Mouse (Mus musculus): ENCODE data around the gene Ptprk. TPM values are rescaled to one million over a fixed set of nuclear protein-coding genes. Genes with fewer than 3 reads are reported as not detected.
A peak's percentile ranks its signal among the peaks of the same experiment; 100 is the strongest.

The Ptprk gene
- 2.9 and 3.0 TPM in 2 replicates for polyA plus RNA-seq (2012; rRNA removed)
- polyA plus RNA-seq (2014; fragmentation: Nextera tagmentation; extraction: Ambion mirVana), result 3.3 and 3.9 TPM in 2 replicates

DNA sequence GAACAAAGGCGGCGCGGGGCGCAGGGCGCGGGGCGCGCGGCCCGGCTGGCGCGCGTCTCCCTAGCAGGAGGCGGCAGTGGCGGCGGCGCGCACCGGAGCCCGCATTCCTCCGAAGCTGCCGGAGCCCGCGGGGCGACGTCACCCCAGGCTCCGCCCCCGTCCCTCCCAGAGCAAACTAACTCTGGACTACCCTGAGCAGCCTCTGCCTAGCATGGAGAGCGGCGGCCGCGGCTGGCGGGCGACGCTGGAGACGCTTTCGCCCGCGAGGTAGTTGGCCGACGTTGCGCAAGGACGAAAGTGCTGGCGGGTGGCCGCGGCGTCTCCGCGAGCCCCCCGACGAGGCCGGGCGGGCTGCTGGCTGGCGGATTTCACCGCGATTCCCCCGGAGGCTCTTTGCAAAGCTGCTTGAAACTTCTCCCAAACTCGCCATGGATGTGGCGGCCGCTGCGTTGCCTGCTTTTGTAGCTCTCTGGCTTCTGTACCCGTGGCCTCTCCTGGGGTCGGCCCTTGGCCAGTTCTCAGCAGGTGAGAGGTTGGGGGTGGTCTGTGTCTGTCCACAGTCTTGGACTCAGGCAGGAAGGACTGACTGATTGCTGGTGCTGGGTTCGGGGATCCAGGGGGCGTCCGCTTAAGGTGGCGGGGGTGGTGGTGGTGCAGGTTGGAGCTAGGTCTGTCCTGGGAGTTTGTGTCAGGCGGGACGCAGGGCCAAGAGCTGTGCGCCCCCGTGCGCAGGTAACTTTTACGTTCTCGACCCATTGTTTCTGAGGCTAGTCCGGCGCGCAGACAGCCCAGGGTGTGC, at the start of gene Ptprk:
Gene Ptprk (plus strand): TSS at position 168 of the 799 bp plus-strand sequence.
- Histone ChIP-seq H3K27ac (no peak within 1 kb of the TSS), H3K4me1 (replicated peaks; ENCODE audit: control insufficient read depth in 2 of 2, insufficient read depth in 2 of 2, low read length in 1 of 2) (no peaks in the 10 kb centered on the region), H3K4me2 (ENCODE audit: low read depth) (peak within 1 kb of the TSS; percentile 48), H3K9ac (replicated peaks) (peak within 1 kb of the TSS; percentile 53), H3K27me3 (ENCODE audit: control insufficient read depth, insufficient read depth, low read length) (peaks cover 26% of the 10 kb centered on the region), H3K4me3 (ENCODE audit: insufficient read depth in 1 of 2, low read depth in 2 of 2, low read length in 2 of 2) (peak within 1 kb of the TSS; percentile 57 to 71), H3K36me3 (replicated peaks; ENCODE audit: control insufficient read depth, insufficient read depth, low read depth) (no peaks in the 10 kb centered on the region), H3K9me3 (ENCODE audit: control insufficient read depth, low read length) (no peaks in the 10 kb centered on the region)
- under 1% methylated on average over 77 of the region's 77 CpGs for WGBS (ENCODE audit: insufficient replicate concordance)
- DNase-seq (ENCODE audit: low read depth in 3 of 3, low spot score in 3 of 3) (peak; percentile 27 to 40 (median 40)), ATAC-seq (ENCODE audit: insufficient read depth) (peak; percentile 90)
- no peak for TF ChIP-seq CTCF (IDR thresholded peaks at IDR 0.05; ENCODE audit: low read depth)
- TF ChIP-seq EP300 (IDR thresholded peaks at IDR 0.05; ENCODE audit: low read depth), result no peak

DNA sequence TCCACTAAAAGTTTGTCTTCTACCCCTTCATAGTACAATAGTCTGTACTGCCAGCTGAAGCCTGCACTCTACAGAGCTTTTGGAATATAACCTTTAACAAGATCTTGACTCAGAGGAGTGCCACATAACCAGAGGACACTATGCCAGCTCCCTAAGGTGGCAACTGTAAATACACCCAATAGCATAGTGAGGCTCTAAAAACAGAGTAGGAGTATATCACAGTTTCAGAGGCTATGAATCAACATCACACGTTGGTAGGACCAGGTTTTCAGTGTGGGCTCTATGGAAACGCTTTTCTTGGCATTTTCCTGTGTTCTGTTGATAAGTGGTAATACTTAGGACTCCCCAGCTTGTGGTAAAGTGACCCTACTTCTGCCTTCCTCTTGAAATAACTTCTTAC, 46.8 kb upstream of the Ptprk start:
- DNase-seq (ENCODE audit: low read depth in 3 of 3, low spot score in 3 of 3) (no peak), ATAC-seq (ENCODE audit: insufficient read depth) (no peak)
- Histone ChIP-seq H3K9ac (replicated peaks) (no peak overlapping the region), H3K36me3 (replicated peaks; ENCODE audit: control insufficient read depth, insufficient read depth, low read depth) (no peaks in the 10 kb centered on the region), H3K27ac (no peak overlapping the region), H3K4me1 (replicated peaks; ENCODE audit: control insufficient read depth in 2 of 2, insufficient read depth in 2 of 2, low read length in 1 of 2) (no peaks in the 10 kb centered on the region), H3K4me3 (ENCODE audit: insufficient read depth in 1 of 2, low read depth in 2 of 2, low read length in 2 of 2) (no peak overlapping the region), H3K27me3 (ENCODE audit: control insufficient read depth, insufficient read depth, low read length) (no peaks in the 10 kb centered on the region), H3K4me2 (ENCODE audit: low read depth) (no peak overlapping the region), H3K9me3 (ENCODE audit: control insufficient read depth, low read length) (no peaks in the 10 kb centered on the region)
- no peak for TF ChIP-seq CTCF (IDR thresholded peaks at IDR 0.05; ENCODE audit: low read depth)
- no peak for TF ChIP-seq EP300 (IDR thresholded peaks at IDR 0.05; ENCODE audit: low read depth)
- WGBS (ENCODE audit: insufficient replicate concordance), result 17% methylated on average over 2 of the region's 2 CpGs

DNA sequence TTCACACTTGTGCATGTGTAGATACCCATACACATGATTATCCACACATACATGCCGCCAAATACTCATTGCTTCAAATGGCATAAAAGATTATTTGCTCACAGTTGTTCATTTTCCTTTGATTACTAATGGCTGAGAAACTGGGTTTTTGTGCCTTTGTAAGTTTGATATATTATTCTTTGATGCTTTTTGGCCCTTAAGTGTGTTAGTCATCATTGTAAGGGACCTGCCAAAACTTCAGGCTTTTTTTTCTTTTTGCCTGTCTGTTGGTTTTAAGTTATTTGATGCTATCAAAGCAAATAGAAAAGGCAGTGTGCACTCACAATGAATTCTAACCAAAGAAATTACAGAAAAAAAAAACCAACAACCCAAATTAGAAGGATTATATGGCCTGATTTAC, 38.2 kb upstream of the Ptprk start:
- TF ChIP-seq EP300 (IDR thresholded peaks at IDR 0.05; ENCODE audit: low read depth) (no peak), CTCF (IDR thresholded peaks at IDR 0.05; ENCODE audit: low read depth) (no peak)
- Histone ChIP-seq H3K4me3 (ENCODE audit: insufficient read depth in 1 of 2, low read depth in 2 of 2, low read length in 2 of 2) (no peak overlapping the region), H3K27ac (no peak overlapping the region), H3K36me3 (replicated peaks; ENCODE audit: control insufficient read depth, insufficient read depth, low read depth) (no peaks in the 10 kb centered on the region), H3K27me3 (ENCODE audit: control insufficient read depth, insufficient read depth, low read length) (no peaks in the 10 kb centered on the region), H3K9ac (replicated peaks) (no peak overlapping the region), H3K4me1 (replicated peaks; ENCODE audit: control insufficient read depth in 2 of 2, insufficient read depth in 2 of 2, low read length in 1 of 2) (no peaks in the 10 kb centered on the region), H3K4me2 (ENCODE audit: low read depth) (no peak overlapping the region), H3K9me3 (ENCODE audit: control insufficient read depth, low read length) (no peaks in the 10 kb centered on the region)
- DNase-seq (ENCODE audit: low read depth in 3 of 3, low spot score in 3 of 3) (no peak), ATAC-seq (ENCODE audit: insufficient read depth) (no peak)
- WGBS (ENCODE audit: insufficient replicate concordance), result 57% methylated on average over 1 of the region's 1 CpGs

- H3K4me2 ChIP-seq (ENCODE audit: low read depth), result no peak overlapping the region
- no peaks in the 10 kb centered on the region for H3K4me1 ChIP-seq (replicated peaks; ENCODE audit: control insufficient read depth in 2 of 2, insufficient read depth in 2 of 2, low read length in 1 of 2)
- H3K9me3 ChIP-seq (ENCODE audit: control insufficient read depth, low read length), result no peaks in the 10 kb centered on the region
- H3K9ac ChIP-seq (replicated peaks), result no peak overlapping the region
- no peak overlapping the region for H3K4me3 ChIP-seq (ENCODE audit: insufficient read depth in 1 of 2, low read depth in 2 of 2, low read length in 2 of 2)
- no peak overlapping the region for H3K27ac ChIP-seq
- H3K27me3 ChIP-seq (ENCODE audit: control insufficient read depth, insufficient read depth, low read length), result no peaks in the 10 kb centered on the region
- TF ChIP-seq CTCF (IDR thresholded peaks at IDR 0.05; ENCODE audit: low read depth) (no peak), EP300 (IDR thresholded peaks at IDR 0.05; ENCODE audit: low read depth) (no peak)
- ATAC-seq (ENCODE audit: insufficient read depth), result no peak
- 54% methylated on average over 4 of the region's 4 CpGs for WGBS (ENCODE audit: insufficient replicate concordance)
- H3K36me3 ChIP-seq (replicated peaks; ENCODE audit: control insufficient read depth, insufficient read depth, low read depth), result no peaks in the 10 kb centered on the region
- DNase-seq (ENCODE audit: low read depth in 3 of 3, low spot score in 3 of 3), result no peak
Observed at GRCm38 (mm10) chr10:28054764-28055163, 19.9 kb upstream of the Ptprk start.

DNA sequence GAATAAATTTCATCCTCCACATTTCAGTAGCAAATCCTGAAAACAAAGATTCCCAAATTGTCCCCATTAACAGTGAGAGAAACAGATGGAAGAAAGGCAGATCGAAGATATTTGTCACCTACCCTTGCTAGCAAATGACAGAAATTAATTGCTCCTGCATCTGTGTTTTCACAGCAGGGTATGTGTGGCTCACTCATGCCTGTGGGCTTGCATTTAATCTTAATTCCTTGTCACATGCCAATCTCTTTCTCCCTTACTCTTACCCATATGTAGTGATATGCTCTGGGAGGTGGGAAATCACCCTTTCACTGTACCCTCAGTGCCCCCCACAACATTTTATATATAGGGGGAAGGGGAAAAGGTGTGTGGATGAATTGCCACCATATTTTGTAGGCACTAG, 15.4 kb upstream of the Ptprk start:
- 44% methylated on average over 1 of the region's 1 CpGs for whole genome bisulfite sequencing (ENCODE audit: insufficient replicate concordance)
- ATAC-seq (ENCODE audit: insufficient read depth), result no peak
- Histone ChIP-seq H3K9me3 (ENCODE audit: control insufficient read depth, low read length) (no peaks in the 10 kb centered on the region), H3K4me1 (replicated peaks; ENCODE audit: control insufficient read depth in 2 of 2, insufficient read depth in 2 of 2, low read length in 1 of 2) (no peaks in the 10 kb centered on the region), H3K27ac (no peak overlapping the region), H3K4me3 (ENCODE audit: insufficient read depth in 1 of 2, low read depth in 2 of 2, low read length in 2 of 2) (no peak overlapping the region), H3K27me3 (ENCODE audit: control insufficient read depth, insufficient read depth, low read length) (no peaks in the 10 kb centered on the region), H3K9ac (replicated peaks) (no peak overlapping the region), H3K36me3 (replicated peaks; ENCODE audit: control insufficient read depth, insufficient read depth, low read depth) (no peaks in the 10 kb centered on the region), H3K4me2 (ENCODE audit: low read depth) (no peak overlapping the region)
- TF ChIP-seq CTCF (IDR thresholded peaks at IDR 0.05; ENCODE audit: low read depth), result no peak
- no peak for TF ChIP-seq EP300 (IDR thresholded peaks at IDR 0.05; ENCODE audit: low read depth)
- DNase-seq (ENCODE audit: low read depth in 3 of 3, low spot score in 3 of 3), result no peak
